Mouse (Mus musculus) olfactory bulb, adult 2 months (tissue): ENCODE results near the gene Fbxl2.
"Not testable (repeated sequence)": the region's sequence is repeated elsewhere in the genome, so short reads cannot be mapped to it uniquely, and the experiment has no call there.

Experiments
- CTCF ChIP-seq: fragments of 200-500 bp; IDR thresholded peaks from 2 replicates; pipeline ENCODE4 v1.5.1; 2012; ENCODE audit warnings: low read depth, mild to moderate bottlenecking, low read length, moderate library complexity; ENCODE audit not compliant: insufficient read depth
- POLR2A ChIP-seq: fragments of 200-500 bp; IDR thresholded peaks from 2 replicates; pipeline ENCODE4 v1.6.1; 2012; ENCODE audit warnings: mild to moderate bottlenecking, low read depth, low read length, moderate library complexity; ENCODE audit not compliant: insufficient read depth

- TF ChIP-seq CTCF, POLR2A: not testable (repeated sequence)
These were observed 42.9 kb upstream of the Fbxl2 start for GRCm38 (mm10) chr9:114088885-114089284.
